Mouse (Mus musculus) lung, embryonic 14.5 days (tissue): ENCODE data around the gene Ap5b1. TPM values are rescaled to one million over a fixed set of nuclear protein-coding genes. Genes with fewer than 3 reads are reported as not detected.
A peak's percentile ranks its signal among the peaks of the same experiment; 100 is the strongest.

Source experiments
- ATAC-seq: fragments of 200-750 bp; cut with Nextera tagmentation; 2 replicates; pipeline ENCODE4 v1.8.0; 2017; ENCODE audit warnings: mild to moderate bottlenecking, moderate TSS enrichment, moderate library complexity; ENCODE audit not compliant: insufficient read depth
- DNase-seq: peaks from one replicate; pipeline ENCODE4 v3.0.0-alpha.2; 2015
- H3K27ac ChIP-seq: fragments of 300-500 bp; sonication (generic); 2 replicates; pipeline ENCODE4 v1.5.1; 2014; ENCODE audit warnings: low read depth, mild to moderate bottlenecking, moderate library complexity
- H3K27me3 ChIP-seq: fragments of 300-500 bp; sonication (generic); 2 replicates; pipeline ENCODE4 v1.6.1; 2014; ENCODE audit warnings: low read length, control low read depth; ENCODE audit not compliant: insufficient read depth
- H3K36me3 ChIP-seq: fragments of 300-500 bp; sonication (generic); 2 replicates; pipeline ENCODE4 v1.6.1; 2014; ENCODE audit warnings: control low read depth; ENCODE audit not compliant: insufficient read depth
- H3K4me1 ChIP-seq: fragments of 300-500 bp; sonication (generic); 2 replicates; pipeline ENCODE4 v1.6.1; 2014; ENCODE audit warnings: antibody characterized with exemption, control low read depth; ENCODE audit not compliant: insufficient read depth
- H3K4me2 ChIP-seq: fragments of 300-500 bp; sonication (generic); 2 replicates; pipeline ENCODE4 v1.6.1; 2014; ENCODE audit warnings: mild to moderate bottlenecking
- H3K4me3 ChIP-seq: fragments of 300-500 bp; sonication (generic); 2 replicates; pipeline ENCODE4 v1.5.1; 2014; ENCODE audit warnings: low read depth, low read length
- H3K9ac ChIP-seq: fragments of 300-500 bp; sonication (generic); 2 replicates; pipeline ENCODE4 v1.6.1; 2014
- H3K9me3 ChIP-seq: fragments of 300-500 bp; sonication (generic); 2 replicates; pipeline ENCODE4 v1.6.1; 2016; ENCODE audit warnings: low read depth, low read length, control low read depth
- CTCF ChIP-seq: IDR thresholded peaks from 2 replicates; pipeline ENCODE4 v1.5.1; 2016; ENCODE audit warnings: antibody characterized with exemption, low read depth
- WGBS: fragments of 180-500 bp; shearing (Covaris S2); extraction: QIAGEN DNeasy Blood & Tissue Kit; methylation state at CpG from one replicate; pipeline ENCODE4 v1.1.7; 2014; 5-methylcytosine and 5-hydroxymethylcytosine counted together
- polyA plus RNA-seq: library from polyadenylated mRNA; unstranded; fragments of >200 nt; fragmentation: Nextera tagmentation; extraction: Ambion mirVana; gene quantifications from 2 replicates; pipeline ENCODE4 v1.2.1, GENCODE M21; 2014

Gene Ap5b1
- polyA plus RNA-seq, 1 experiment from 2014 or later, result 3.7 TPM

GRCm38 (mm10) chr19:5538786-5539185, 29.0 kb upstream of the Ap5b1 start:
- Histone ChIP-seq H3K27me3 (no peaks in the 10 kb centered on the region), H3K4me3 (no peak overlapping the region), H3K36me3 (no peaks in the 10 kb centered on the region), H3K27ac (no peak overlapping the region), H3K4me1 (no peaks in the 10 kb centered on the region), H3K9ac (no peak overlapping the region), H3K9me3 (no peaks in the 10 kb centered on the region), H3K4me2 (no peak overlapping the region)
- WGBS, result 68% methylated on average over 8 of the region's 8 CpGs
- DNase-seq (no peak), ATAC-seq (no peak)
- no peak for TF ChIP-seq CTCF

- ATAC-seq (no peak), DNase-seq (no peak)
- Histone ChIP-seq H3K9ac (no peak overlapping the region), H3K9me3 (no peaks in the 10 kb centered on the region), H3K27ac (no peak overlapping the region), H3K4me3 (no peak overlapping the region), H3K4me1 (peaks cover 7% of the 10 kb centered on the region; the same call in 1 of the 2 replicates), H3K4me2 (no peak overlapping the region), H3K27me3 (no peaks in the 10 kb centered on the region), H3K36me3 (no peaks in the 10 kb centered on the region)
- WGBS, result 80% methylated on average over 9 of the region's 9 CpGs
- TF ChIP-seq CTCF, result no peak
Observed at GRCm38 (mm10) chr19:5543362-5543761, 24.5 kb upstream of the Ap5b1 start.

- H3K4me1 ChIP-seq, result peaks cover 7% of the 10 kb centered on the region; the same call in 1 of the 2 replicates
- DNase-seq, result no peak
- no peak for ATAC-seq
- H3K4me3 ChIP-seq, result no peak overlapping the region
- no peak overlapping the region for H3K4me2 ChIP-seq
- 39% methylated on average over 11 of the region's 11 CpGs for WGBS
- H3K27ac ChIP-seq, result no peak overlapping the region
- H3K27me3 ChIP-seq, result no peaks in the 10 kb centered on the region
- no peaks in the 10 kb centered on the region for H3K9me3 ChIP-seq
- H3K36me3 ChIP-seq, result no peaks in the 10 kb centered on the region
- no peak for TF ChIP-seq CTCF
- 0 out of 2 replicates have a peak overlapping the region, but pooled peaks have one; percentile 7 for H3K9ac ChIP-seq
Observed at GRCm38 (mm10) chr19:5544031-5544430, 23.8 kb upstream of the Ap5b1 start.

GRCm38 (mm10) chr19:5547471-5548056, 20.3 kb upstream of the Ap5b1 start:
- no peaks in the 10 kb centered on the region for H3K36me3 ChIP-seq
- no peak overlapping the region for H3K4me3 ChIP-seq
- peak overlapping the region; percentile 45; the same call in 1 of the 2 replicates for H3K27ac ChIP-seq
- H3K9ac ChIP-seq, result no peak overlapping the region; the same call in 1 of the 2 replicates
- WGBS, result 38% methylated on average over 4 of the region's 4 CpGs
- no peak for TF ChIP-seq CTCF
- H3K27me3 ChIP-seq, result no peaks in the 10 kb centered on the region
- H3K4me2 ChIP-seq, result no peak overlapping the region
- H3K9me3 ChIP-seq, result no peaks in the 10 kb centered on the region
- H3K4me1 ChIP-seq, result peaks cover 7% of the 10 kb centered on the region; the same call in 1 of the 2 replicates
- DNase-seq (peak; percentile 73), ATAC-seq (0 out of 2 replicates have a peak, but pooled peaks have one; percentile 44)

- ATAC-seq (no peak), DNase-seq (no peak)
- no peak overlapping the region for H3K4me2 ChIP-seq
Observed at GRCm38 (mm10) chr19:5553802-5554201, 14.0 kb upstream of the Ap5b1 start.

GRCm38 (mm10) chr19:5554212-5554611, 13.6 kb upstream of the Ap5b1 start:
- no peak overlapping the region for H3K4me2 ChIP-seq
- ATAC-seq, result peak; percentile 38; the same call in 1 of the 2 replicates
- H3K27me3 ChIP-seq, result peaks cover 33% of the 10 kb centered on the region
- 54% methylated on average over 14 of the region's 14 CpGs for WGBS
- DNase-seq, result no peak
- no peaks in the 10 kb centered on the region for H3K36me3 ChIP-seq
- no peaks in the 10 kb centered on the region for H3K9me3 ChIP-seq
- H3K27ac ChIP-seq, result no peak overlapping the region
- no peak for TF ChIP-seq CTCF
- H3K9ac ChIP-seq, result no peak overlapping the region
- H3K4me1 ChIP-seq, result no peaks in the 10 kb centered on the region
- H3K4me3 ChIP-seq, result no peak overlapping the region

More at GRCm38 (mm10) chr19:5553802-5554201, 14.0 kb upstream of the Ap5b1 start:
- WGBS, result 51% methylated on average over 8 of the region's 8 CpGs
- Histone ChIP-seq H3K36me3 (no peaks in the 10 kb centered on the region), H3K9ac (no peak overlapping the region; the same call in none of the 2 replicates), H3K4me3 (no peak overlapping the region), H3K9me3 (no peaks in the 10 kb centered on the region), H3K27me3 (peaks cover 28% of the 10 kb centered on the region), H3K27ac (no peak overlapping the region), H3K4me1 (no peaks in the 10 kb centered on the region)
- no peak for TF ChIP-seq CTCF

GRCm38 (mm10) chr19:5558169-5558568, 9.7 kb upstream of the Ap5b1 start:
- WGBS, result 39% methylated on average over 7 of the region's 7 CpGs
- H3K27ac ChIP-seq, result no peak overlapping the region
- H3K36me3 ChIP-seq, result no peaks in the 10 kb centered on the region
- H3K4me2 ChIP-seq, result no peak overlapping the region
- H3K9me3 ChIP-seq, result no peaks in the 10 kb centered on the region
- H3K9ac ChIP-seq, result no peak overlapping the region
- ATAC-seq (no peak), DNase-seq (no peak)
- peaks cover 6% of the 10 kb centered on the region for H3K4me1 ChIP-seq
- no peak overlapping the region for H3K4me3 ChIP-seq
- no peak for TF ChIP-seq CTCF
- peaks cover 71% of the 10 kb centered on the region for H3K27me3 ChIP-seq
